Mouse (Mus musculus): ENCODE measurements around the gene Rdh7. TPM values are rescaled to one million over a fixed set of nuclear protein-coding genes. Genes with fewer than 3 reads are reported as not detected.
"Not testable (repeated sequence)": the region's sequence is repeated elsewhere in the genome, so short reads cannot be mapped to it uniquely, and the experiment has no call there.

Rdh7 gene
- total and polyA plus RNA-seq, 3 experiments: not detected

DNA sequence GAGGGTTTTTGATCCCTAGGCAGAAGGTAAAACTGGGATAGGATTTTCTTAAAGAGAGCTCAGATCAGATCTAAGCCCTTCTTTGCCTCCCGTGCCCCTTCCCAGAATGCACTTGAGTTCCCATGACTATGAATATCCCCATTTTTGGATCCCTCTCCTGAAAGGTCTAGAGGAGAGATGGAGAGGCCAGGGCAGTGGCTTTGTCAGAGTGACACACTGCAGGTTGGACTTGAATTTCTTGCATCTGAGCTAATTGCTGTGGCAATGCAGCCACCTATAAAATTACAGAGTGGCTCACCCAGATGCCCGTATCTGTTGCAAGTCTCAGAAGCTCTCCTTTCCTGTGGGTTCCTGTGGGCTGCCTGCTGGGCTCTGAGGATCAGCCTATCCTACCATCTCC is 9.6 kb upstream of the Rdh7 start, which contains the start of gene Sdr9c7:
TSS of gene Sdr9c7 (plus strand) at position 301 of the 400 bp plus-strand sequence.
- H3K4me1 ChIP-seq (ENCODE audit: insufficient read depth, low read depth, low read length): no peaks in the 10 kb centered on the region
- H3K36me3 ChIP-seq (replicated peaks): no peaks in the 10 kb centered on the region
- H3K4me3 ChIP-seq (ENCODE audit: low read depth, low read length): no peak within 1 kb of the TSS
- DNase-seq (ENCODE audit: low spot score) (no peak), ATAC-seq (ENCODE audit: extremely low read depth, insufficient number of reproducible peaks, low FRiP score, poor library complexity, severe bottlenecking) (no peak)
- no peak for TF ChIP-seq POLR2AphosphoS5 (IDR thresholded peaks at IDR 0.05; ENCODE audit: insufficient replicate concordance, low read depth, low read length)
- TF ChIP-seq GATA1 (IDR thresholded peaks at IDR 0.05; ENCODE audit: borderline replicate concordance, low read length): no peak
- no peak for TF ChIP-seq CTCF (IDR thresholded peaks at IDR 0.05; ENCODE audit: low read depth, low read length)
- TF ChIP-seq GATA2 (IDR thresholded peaks at IDR 0.05; ENCODE audit: borderline replicate concordance, low read depth, low read length): no peak
- TF ChIP-seq TAL1 (conservative IDR thresholded peaks at IDR 0.05; ENCODE audit: low read depth, low read length): no peak
- peaks cover 41% of the 10 kb centered on the region for H3K27me3 ChIP-seq (ENCODE audit: insufficient read depth, low read length)
- no peaks in the 10 kb centered on the region for H3K9me3 ChIP-seq (replicated peaks)

DNA sequence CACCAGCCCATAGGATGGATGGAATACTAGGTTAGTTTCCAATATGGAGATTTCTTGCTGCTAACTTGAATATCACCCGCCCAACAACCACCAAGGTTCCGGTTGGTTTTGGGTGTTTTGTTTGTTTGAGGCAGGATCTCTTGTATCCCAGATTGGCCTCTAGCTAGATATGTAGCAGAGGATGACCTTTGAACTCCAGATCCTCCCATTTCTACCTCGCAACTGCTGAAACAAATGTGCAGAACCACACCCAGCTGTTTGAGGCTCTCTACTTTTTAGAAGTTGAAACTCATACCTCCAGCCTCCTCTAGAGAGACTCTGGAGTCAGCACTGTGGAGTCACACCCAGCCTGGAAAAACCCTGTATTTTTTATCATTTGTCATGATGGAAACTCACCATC is 8.9 kb upstream of the Rdh7 start:
- no peak for TF ChIP-seq GATA2 (IDR thresholded peaks at IDR 0.05; ENCODE audit: borderline replicate concordance, low read depth, low read length)
- no peak for TF ChIP-seq TAL1 (conservative IDR thresholded peaks at IDR 0.05; ENCODE audit: low read depth, low read length)
- no peak for TF ChIP-seq GATA1 (IDR thresholded peaks at IDR 0.05; ENCODE audit: borderline replicate concordance, low read length)
- no peak for TF ChIP-seq POLR2AphosphoS5 (IDR thresholded peaks at IDR 0.05; ENCODE audit: insufficient replicate concordance, low read depth, low read length)
- TF ChIP-seq CTCF (IDR thresholded peaks at IDR 0.05; ENCODE audit: low read depth, low read length): no peak
- H3K36me3 ChIP-seq (replicated peaks): no peaks in the 10 kb centered on the region
- H3K9me3 ChIP-seq (replicated peaks): no peaks in the 10 kb centered on the region
- H3K27me3 ChIP-seq (ENCODE audit: insufficient read depth, low read length): peaks cover 43% of the 10 kb centered on the region
- no peaks in the 10 kb centered on the region for H3K4me1 ChIP-seq (ENCODE audit: insufficient read depth, low read depth, low read length)
- H3K4me3 ChIP-seq (ENCODE audit: low read depth, low read length): no peak overlapping the region
- no peak for DNase-seq (ENCODE audit: low spot score)
- ATAC-seq (ENCODE audit: extremely low read depth, insufficient number of reproducible peaks, low FRiP score, poor library complexity, severe bottlenecking): no peak

DNA sequence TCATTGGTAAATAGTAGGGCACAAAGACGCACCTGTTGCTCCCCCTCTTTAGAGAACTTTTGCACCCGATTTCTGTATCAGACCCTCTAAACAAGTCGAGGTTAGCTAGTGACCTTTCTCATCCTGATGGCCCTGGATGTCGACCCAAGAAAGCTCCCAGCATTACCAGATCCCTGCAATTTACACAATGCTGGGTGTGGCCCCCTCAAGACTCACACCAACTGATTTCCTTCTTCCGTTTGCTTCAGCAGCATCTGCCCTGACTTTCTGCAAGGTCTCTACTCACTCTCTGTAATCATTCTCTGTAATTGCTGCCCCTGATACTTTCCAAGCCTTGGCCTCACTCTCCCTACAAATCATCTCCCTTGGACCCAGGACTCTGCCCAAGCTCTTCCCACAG is 8.1 kb upstream of the Rdh7 start:
- ATAC-seq (ENCODE audit: extremely low read depth, insufficient number of reproducible peaks, low FRiP score, poor library complexity, severe bottlenecking) (no peak), DNase-seq (ENCODE audit: low spot score) (no peak)
- no peaks in the 10 kb centered on the region for H3K36me3 ChIP-seq (replicated peaks)
- no peaks in the 10 kb centered on the region for H3K9me3 ChIP-seq (replicated peaks)
- TF ChIP-seq TAL1 (conservative IDR thresholded peaks at IDR 0.05; ENCODE audit: low read depth, low read length) (no peak), GATA1 (IDR thresholded peaks at IDR 0.05; ENCODE audit: borderline replicate concordance, low read length) (no peak), CTCF (IDR thresholded peaks at IDR 0.05; ENCODE audit: low read depth, low read length) (no peak), GATA2 (IDR thresholded peaks at IDR 0.05; ENCODE audit: borderline replicate concordance, low read depth, low read length) (no peak), POLR2AphosphoS5 (IDR thresholded peaks at IDR 0.05; ENCODE audit: insufficient replicate concordance, low read depth, low read length) (no peak)
- H3K27me3 ChIP-seq (ENCODE audit: insufficient read depth, low read length): peaks cover 41% of the 10 kb centered on the region
- H3K4me1 ChIP-seq (ENCODE audit: insufficient read depth, low read depth, low read length): no peaks in the 10 kb centered on the region
- no peak overlapping the region for H3K4me3 ChIP-seq (ENCODE audit: low read depth, low read length)

DNA sequence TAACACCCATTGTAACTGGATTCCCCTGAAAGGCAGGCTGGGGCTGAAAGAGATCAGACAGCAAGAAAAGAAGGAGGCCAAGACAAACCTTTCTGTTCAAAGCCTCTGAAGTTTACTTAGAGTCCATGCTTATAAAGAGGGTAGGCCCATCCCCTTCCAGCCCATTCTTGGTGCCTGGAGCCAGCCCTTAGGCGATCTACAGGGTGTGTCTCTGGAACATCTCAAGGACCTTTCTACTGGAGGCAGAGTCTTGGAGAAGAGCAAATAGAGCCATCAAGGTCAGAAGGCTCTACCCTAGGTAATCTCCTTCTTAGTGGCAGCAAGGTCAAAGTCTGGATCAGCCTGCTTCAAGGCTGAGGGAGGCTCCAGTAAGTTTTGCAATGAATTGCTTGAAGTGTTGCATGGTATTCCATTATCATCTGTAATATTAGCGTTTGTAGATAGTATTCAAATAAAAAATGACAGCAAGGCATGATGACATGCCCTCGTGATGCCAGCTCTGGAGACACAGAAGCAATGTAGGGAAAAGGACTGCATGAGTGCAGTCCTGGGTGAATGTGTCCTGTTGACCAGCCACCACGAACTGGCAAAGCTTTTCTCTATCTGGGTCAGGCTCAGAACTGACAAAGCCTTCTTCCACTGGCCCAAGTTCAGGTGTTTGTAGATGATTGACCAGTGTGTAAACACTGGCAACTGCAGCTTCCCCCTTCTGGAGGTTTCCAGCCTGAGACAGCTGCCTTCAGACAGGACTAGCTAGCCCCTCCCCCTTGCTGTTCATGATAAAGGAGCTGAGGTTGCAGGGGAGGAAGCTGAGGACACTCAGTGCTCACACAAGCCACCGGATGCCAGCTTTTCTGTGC is 4.8 kb upstream of the Rdh7 start:
- H3K4me3 ChIP-seq (ENCODE audit: low read depth, low read length); H3K36me3 ChIP-seq (replicated peaks); DNase-seq (ENCODE audit: low spot score); H3K4me1 ChIP-seq (ENCODE audit: insufficient read depth, low read depth, low read length); ATAC-seq (ENCODE audit: extremely low read depth, insufficient number of reproducible peaks, low FRiP score, poor library complexity, severe bottlenecking); H3K9me3 ChIP-seq (replicated peaks): not testable (repeated sequence)
- peaks cover 31% of the 10 kb centered on the region for H3K27me3 ChIP-seq (ENCODE audit: insufficient read depth, low read length)

DNA sequence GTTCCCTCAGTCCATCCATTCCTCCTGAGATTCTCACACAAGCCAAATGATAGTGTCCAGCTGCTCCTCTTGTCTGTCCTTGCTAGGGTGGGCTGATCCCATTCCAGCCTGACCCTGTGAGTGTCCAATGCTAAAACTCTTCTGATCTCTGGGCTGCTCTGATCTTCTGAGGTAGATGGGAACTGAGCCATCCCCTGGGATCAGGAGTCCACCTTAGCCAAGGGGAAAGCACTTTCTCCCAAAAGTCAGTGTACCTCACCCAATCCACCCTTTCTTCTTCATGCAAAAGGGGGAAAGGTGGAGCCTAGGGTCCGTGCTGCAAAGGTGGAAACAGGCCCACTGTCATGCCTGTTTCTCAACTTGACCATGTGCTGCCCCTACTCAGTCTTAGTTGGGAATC is 2.9 kb upstream of the Rdh7 start:
- Histone ChIP-seq H3K4me3 (ENCODE audit: low read depth, low read length) (no peak overlapping the region), H3K36me3 (replicated peaks) (no peaks in the 10 kb centered on the region), H3K9me3 (replicated peaks) (no peaks in the 10 kb centered on the region), H3K27me3 (ENCODE audit: insufficient read depth, low read length) (peaks cover 23% of the 10 kb centered on the region), H3K4me1 (ENCODE audit: insufficient read depth, low read depth, low read length) (no peaks in the 10 kb centered on the region)
- no peak for TF ChIP-seq CTCF (IDR thresholded peaks at IDR 0.05; ENCODE audit: low read depth, low read length)
- no peak for TF ChIP-seq TAL1 (conservative IDR thresholded peaks at IDR 0.05; ENCODE audit: low read depth, low read length)
- no peak for TF ChIP-seq POLR2AphosphoS5 (IDR thresholded peaks at IDR 0.05; ENCODE audit: insufficient replicate concordance, low read depth, low read length)
- TF ChIP-seq GATA1 (IDR thresholded peaks at IDR 0.05; ENCODE audit: borderline replicate concordance, low read length): no peak
- no peak for ATAC-seq (ENCODE audit: extremely low read depth, insufficient number of reproducible peaks, low FRiP score, poor library complexity, severe bottlenecking)
- DNase-seq (ENCODE audit: low spot score): no peak

DNA sequence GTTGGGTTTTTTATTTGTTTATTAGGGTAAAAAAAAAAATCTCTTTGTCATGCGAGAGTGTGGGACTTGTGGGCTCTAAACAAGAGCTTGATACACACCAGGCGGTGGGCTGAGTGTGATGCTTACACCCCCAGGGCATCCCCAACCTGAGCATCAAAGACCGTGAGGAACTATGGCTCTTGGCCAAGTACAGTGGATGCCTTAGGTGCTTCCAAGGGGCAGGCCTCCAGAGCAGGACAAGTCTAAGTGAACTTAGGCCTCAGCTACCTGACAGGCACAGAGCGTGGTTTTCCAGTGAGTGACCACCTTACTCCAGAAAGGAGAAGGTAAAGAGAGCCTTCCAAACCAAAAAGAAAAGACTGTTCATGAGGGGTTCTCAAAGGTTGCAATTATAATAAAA is 1.6 kb downstream of the Rdh7 start:
- Histone ChIP-seq H3K4me1 (ENCODE audit: insufficient read depth, low read depth, low read length) (peaks cover 11% of the 10 kb centered on the region), H3K27me3 (ENCODE audit: insufficient read depth, low read length) (peaks cover 8% of the 10 kb centered on the region; the same call in 1 of the 2 replicates), H3K36me3 (replicated peaks) (no peaks in the 10 kb centered on the region), H3K4me3 (ENCODE audit: low read depth, low read length) (no peak overlapping the region), H3K9me3 (replicated peaks) (no peaks in the 10 kb centered on the region)
- TF ChIP-seq TAL1 (conservative IDR thresholded peaks at IDR 0.05; ENCODE audit: low read depth, low read length): no peak
- no peak for DNase-seq (ENCODE audit: low spot score)
- ATAC-seq (ENCODE audit: extremely low read depth, insufficient number of reproducible peaks, low FRiP score, poor library complexity, severe bottlenecking): no peak

DNA sequence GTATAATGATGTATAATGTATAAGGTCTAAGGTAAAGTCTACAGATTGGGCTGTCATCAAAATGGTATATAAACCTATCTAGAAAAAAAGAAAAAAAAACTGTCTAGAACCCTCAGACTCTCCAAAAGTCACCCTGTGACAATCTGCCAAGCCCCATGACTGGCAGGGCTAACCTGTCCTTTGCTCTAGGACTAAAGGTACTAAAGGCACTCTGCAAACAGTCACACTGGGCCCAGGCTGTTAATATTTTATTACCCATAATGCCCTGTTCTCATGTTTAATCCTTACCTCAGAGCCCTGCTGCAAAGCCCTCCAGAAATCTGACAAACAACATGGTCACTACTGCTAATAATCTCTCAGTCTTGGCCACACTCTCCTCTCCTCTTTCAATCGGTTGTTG is 2.1 kb downstream of the Rdh7 start:
- H3K27me3 ChIP-seq (ENCODE audit: insufficient read depth, low read length): peaks cover 5% of the 10 kb centered on the region; the same call in 1 of the 2 replicates
- no peak overlapping the region for H3K4me3 ChIP-seq (ENCODE audit: low read depth, low read length)
- no peak for DNase-seq (ENCODE audit: low spot score)
- no peak for ATAC-seq (ENCODE audit: extremely low read depth, insufficient number of reproducible peaks, low FRiP score, poor library complexity, severe bottlenecking)
- H3K36me3 ChIP-seq (replicated peaks): no peaks in the 10 kb centered on the region
- H3K9me3 ChIP-seq (replicated peaks): no peaks in the 10 kb centered on the region
- peaks cover 12% of the 10 kb centered on the region for H3K4me1 ChIP-seq (ENCODE audit: insufficient read depth, low read depth, low read length)
- TF ChIP-seq POLR2AphosphoS5 (IDR thresholded peaks at IDR 0.05; ENCODE audit: insufficient replicate concordance, low read depth, low read length) (no peak), TAL1 (conservative IDR thresholded peaks at IDR 0.05; ENCODE audit: low read depth, low read length) (no peak), GATA2 (IDR thresholded peaks at IDR 0.05; ENCODE audit: borderline replicate concordance, low read depth, low read length) (no peak)
